Mouse (Mus musculus) embryo, embryonic 10.5 days (tissue): Measurements from ENCODE around the gene Abcg5.

Experiments used
- DNase-seq: peaks from one replicate; pipeline ENCODE4 v3.0.0-alpha.2; 2015; ENCODE audit warnings: low spot score

The Abcg5 gene

GRCm38 (mm10) chr17:84644292-84645050, 38.3 kb downstream of the Abcg5 start:
- no peak for DNase-seq

- DNase-seq = no peak
These were observed 40.5 kb downstream of the Abcg5 start for GRCm38 (mm10) chr17:84642324-84642723.

- DNase-seq = peak; percentile 75
These were observed 40.9 kb downstream of the Abcg5 start for GRCm38 (mm10) chr17:84641893-84642292.

GRCm38 (mm10) chr17:84639796-84640378, 42.9 kb downstream of the Abcg5 start:
- DNase-seq = no peak

GRCm38 (mm10) chr17:84637971-84638370, 44.8 kb downstream of the Abcg5 start:
- no peak for DNase-seq

- no peak for DNase-seq
These were observed 46.5 kb downstream of the Abcg5 start for GRCm38 (mm10) chr17:84636328-84636727.

- no peak for DNase-seq
These were observed 49.4 kb downstream of the Abcg5 start for GRCm38 (mm10) chr17:84633443-84633842.

- DNase-seq = no peak
These were observed 51.0 kb downstream of the Abcg5 start for GRCm38 (mm10) chr17:84631836-84632235.

- DNase-seq = no peak
These were observed 54.2 kb downstream of the Abcg5 start for GRCm38 (mm10) chr17:84628611-84629010.

GRCm38 (mm10) chr17:84627721-84628120, 55.1 kb downstream of the Abcg5 start:
- no peak for DNase-seq

GRCm38 (mm10) chr17:84626857-84627305, 55.9 kb downstream of the Abcg5 start:
- peak; percentile 55 for DNase-seq

- DNase-seq = peak; percentile 98
These were observed 56.4 kb downstream of the Abcg5 start, which contains the start of gene Dync2li1 for GRCm38 (mm10) chr17:84626276-84626856. Gene Dync2li1, plus strand, starts transcription at chr17:84626496.

- peak; percentile 69 for DNase-seq
These were observed 59.9 kb downstream of the Abcg5 start for GRCm38 (mm10) chr17:84622873-84623272.

GRCm38 (mm10) chr17:84622028-84622427, 60.8 kb downstream of the Abcg5 start:
- no peak for DNase-seq

GRCm38 (mm10) chr17:84621209-84621608, 61.6 kb downstream of the Abcg5 start:
- DNase-seq = no peak

- DNase-seq = no peak
These were observed 62.2 kb downstream of the Abcg5 start for GRCm38 (mm10) chr17:84620610-84621009.

GRCm38 (mm10) chr17:84620076-84620475, 62.7 kb downstream of the Abcg5 start:
- no peak for DNase-seq

GRCm38 (mm10) chr17:84619112-84619511, 63.7 kb downstream of the Abcg5 start:
- DNase-seq = no peak

- no peak for DNase-seq
These were observed 64.9 kb downstream of the Abcg5 start for GRCm38 (mm10) chr17:84617953-84618352.

- DNase-seq = no peak
These were observed 66.2 kb downstream of the Abcg5 start for GRCm38 (mm10) chr17:84616526-84617074.

- no peak for DNase-seq
These were observed 67.0 kb downstream of the Abcg5 start for GRCm38 (mm10) chr17:84615811-84616210.

- DNase-seq = no peak
These were observed 70.8 kb downstream of the Abcg5 start for GRCm38 (mm10) chr17:84611971-84612370.

GRCm38 (mm10) chr17:84611500-84611899, 71.3 kb downstream of the Abcg5 start:
- DNase-seq = no peak
